Mouse (Mus musculus): ENCODE data around the gene Nbea. TPM values are rescaled to one million over a fixed set of nuclear protein-coding genes. Genes with fewer than 3 reads are reported as not detected.

Nbea gene
- total RNA-seq, 1 experiment: 9.1 TPM

DNA sequence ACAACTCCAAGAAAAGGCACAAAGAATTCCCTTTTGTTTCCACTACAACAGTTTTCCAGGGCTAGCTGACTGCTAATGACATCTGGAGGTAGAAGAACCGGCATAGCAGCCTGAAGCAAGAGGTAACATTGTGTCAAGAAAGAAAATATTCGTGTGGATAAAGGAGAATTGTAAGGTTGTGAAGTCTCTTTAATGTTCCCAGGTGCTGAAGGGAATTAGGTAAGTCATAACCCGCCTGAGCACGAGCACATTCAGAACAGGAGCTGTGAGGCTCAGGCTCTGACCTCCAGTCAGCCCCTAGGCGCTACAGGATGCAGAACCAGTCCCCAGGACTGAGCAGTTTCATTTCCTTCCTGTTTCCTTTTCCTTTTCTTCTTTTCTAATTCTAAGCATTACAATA lies 86.4 kb downstream of the Nbea start:
- in situ Hi-C loops (cut with MboI; ENCODE audit: low sequenced_read_pairs in 2 of 2, unreplicated experiment in 2 of 2): no loop called here
- Histone ChIP-seq H3K9ac (ENCODE audit: insufficient read depth, low read depth, low read length, poor library complexity, severe bottlenecking) (no peak overlapping the region), H3K9me3 (ENCODE audit: control insufficient read depth, insufficient read depth, low read depth, low read length) (no peaks in the 10 kb centered on the region), H3K36me3 (ENCODE audit: control insufficient read depth, insufficient read depth, low read length, poor library complexity, severe bottlenecking) (no peaks in the 10 kb centered on the region), H3K4me3 (ENCODE audit: insufficient read depth in 1 of 2, low read depth in 1 of 2, low read length in 2 of 2, poor library complexity in 1 of 2, severe bottlenecking in 1 of 2) (no peak overlapping the region), H3K4me1 (ENCODE audit: control insufficient read depth in 2 of 2, insufficient read depth in 2 of 2, low read length in 2 of 2, poor library complexity in 1 of 2) (no peaks in the 10 kb centered on the region), H3K27ac (ENCODE audit: insufficient read depth, low read depth, low read length, poor library complexity, severe bottlenecking) (no peak overlapping the region)
- no peak for DNase-seq (ENCODE audit: low read depth, low spot score)
- TF ChIP-seq ZNF384 (IDR thresholded peaks at IDR 0.05; ENCODE audit: low read depth, low read length): no peak
- TF ChIP-seq CHD2 (IDR thresholded peaks at IDR 0.05; ENCODE audit: low read depth, low read length): no peak
- TF ChIP-seq MAFK (IDR thresholded peaks at IDR 0.05; ENCODE audit: insufficient read depth, low read depth, low read length): no peak
- no peak for TF ChIP-seq HCFC1 (IDR thresholded peaks at IDR 0.05; ENCODE audit: borderline replicate concordance, insufficient read depth, low read length)
- TF ChIP-seq ZC3H11A (IDR thresholded peaks at IDR 0.05; ENCODE audit: borderline replicate concordance, low read depth, low read length): no peak

DNA sequence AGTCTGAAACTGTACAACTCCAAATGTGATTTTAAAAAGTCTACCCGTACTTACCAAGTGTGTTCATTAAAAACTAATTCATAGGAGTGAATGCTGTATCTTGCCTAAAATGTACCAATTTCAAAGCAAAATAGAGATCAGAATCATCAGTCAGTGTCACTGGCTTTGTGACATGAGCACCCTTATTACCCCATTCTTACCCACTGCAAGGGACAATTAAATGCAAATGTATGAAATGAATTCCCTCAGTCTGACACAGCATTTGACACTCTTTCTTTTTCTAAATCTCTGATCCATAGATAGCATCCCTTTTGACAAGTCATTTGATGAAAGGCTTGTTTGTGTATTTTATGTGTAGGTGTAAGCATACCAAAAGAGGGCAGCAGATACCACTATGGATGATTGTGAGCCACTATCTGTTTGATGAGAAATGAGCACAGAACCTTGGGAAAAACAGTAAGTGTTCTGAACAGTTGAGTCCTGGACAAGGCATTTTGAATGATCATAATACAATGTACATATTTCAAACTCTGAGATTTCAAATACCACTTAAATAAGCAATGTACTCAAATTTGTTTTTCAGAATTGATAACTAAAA lies 104.4 kb downstream of the Nbea start:
- H3K4me3 ChIP-seq (ENCODE audit: insufficient read depth in 1 of 2, low read depth in 1 of 2, low read length in 2 of 2, poor library complexity in 1 of 2, severe bottlenecking in 1 of 2): no peak overlapping the region
- no peak overlapping the region for H3K27ac ChIP-seq (ENCODE audit: insufficient read depth, low read depth, low read length, poor library complexity, severe bottlenecking)
- H3K36me3 ChIP-seq (ENCODE audit: control insufficient read depth, insufficient read depth, low read length, poor library complexity, severe bottlenecking): no peaks in the 10 kb centered on the region
- no peaks in the 10 kb centered on the region for H3K9me3 ChIP-seq (ENCODE audit: control insufficient read depth, insufficient read depth, low read depth, low read length)
- no peak overlapping the region for H3K9ac ChIP-seq (ENCODE audit: insufficient read depth, low read depth, low read length, poor library complexity, severe bottlenecking)
- in situ Hi-C loops (cut with MboI; ENCODE audit: low sequenced_read_pairs in 2 of 2, unreplicated experiment in 2 of 2): no loop called here
- DNase-seq (ENCODE audit: low read depth, low spot score): no peak
- no peaks in the 10 kb centered on the region for H3K4me1 ChIP-seq (ENCODE audit: control insufficient read depth in 2 of 2, insufficient read depth in 2 of 2, low read length in 2 of 2, poor library complexity in 1 of 2)
- TF ChIP-seq HCFC1 (IDR thresholded peaks at IDR 0.05; ENCODE audit: borderline replicate concordance, insufficient read depth, low read length): no peak
- TF ChIP-seq ZNF384 (IDR thresholded peaks at IDR 0.05; ENCODE audit: low read depth, low read length): no peak
- no peak for TF ChIP-seq CHD2 (IDR thresholded peaks at IDR 0.05; ENCODE audit: low read depth, low read length)
- no peak for TF ChIP-seq MAFK (IDR thresholded peaks at IDR 0.05; ENCODE audit: insufficient read depth, low read depth, low read length)
- TF ChIP-seq ZC3H11A (IDR thresholded peaks at IDR 0.05; ENCODE audit: borderline replicate concordance, low read depth, low read length): no peak

DNA sequence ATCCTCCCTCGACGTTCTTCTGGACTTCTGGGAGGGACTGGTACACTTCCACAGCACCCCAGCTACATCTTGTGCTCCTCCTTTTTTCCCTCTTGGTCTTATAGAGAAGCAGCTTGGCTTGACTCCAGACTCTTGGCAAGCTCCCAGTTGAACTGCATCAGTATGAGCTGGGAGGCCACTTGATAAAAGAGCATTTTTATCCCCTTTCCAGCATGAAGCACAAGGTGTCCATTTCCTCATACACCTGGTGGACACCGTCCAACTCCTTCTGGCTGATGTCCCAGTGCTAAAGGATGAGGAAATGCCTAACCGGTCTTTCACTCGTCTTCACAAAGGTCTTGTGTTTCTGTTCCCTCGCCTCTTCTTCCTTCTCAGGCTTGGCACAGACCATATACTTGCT lies 115.7 kb downstream of the Nbea start:
- in situ Hi-C loops (cut with MboI; ENCODE audit: low sequenced_read_pairs in 2 of 2, unreplicated experiment in 2 of 2): no loop called here
- Histone ChIP-seq H3K27ac (ENCODE audit: insufficient read depth, low read depth, low read length, poor library complexity, severe bottlenecking) (no peak overlapping the region), H3K9ac (ENCODE audit: insufficient read depth, low read depth, low read length, poor library complexity, severe bottlenecking) (no peak overlapping the region), H3K4me1 (ENCODE audit: control insufficient read depth in 2 of 2, insufficient read depth in 2 of 2, low read length in 2 of 2, poor library complexity in 1 of 2) (no peaks in the 10 kb centered on the region), H3K36me3 (ENCODE audit: control insufficient read depth, insufficient read depth, low read length, poor library complexity, severe bottlenecking) (no peaks in the 10 kb centered on the region), H3K9me3 (ENCODE audit: control insufficient read depth, insufficient read depth, low read depth, low read length) (no peaks in the 10 kb centered on the region), H3K4me3 (ENCODE audit: insufficient read depth in 1 of 2, low read depth in 1 of 2, low read length in 2 of 2, poor library complexity in 1 of 2, severe bottlenecking in 1 of 2) (no peak overlapping the region)
- no peak for DNase-seq (ENCODE audit: low read depth, low spot score)
- TF ChIP-seq HCFC1 (IDR thresholded peaks at IDR 0.05; ENCODE audit: borderline replicate concordance, insufficient read depth, low read length) (no peak), ZNF384 (IDR thresholded peaks at IDR 0.05; ENCODE audit: low read depth, low read length) (no peak), MAFK (IDR thresholded peaks at IDR 0.05; ENCODE audit: insufficient read depth, low read depth, low read length) (no peak), ZC3H11A (IDR thresholded peaks at IDR 0.05; ENCODE audit: borderline replicate concordance, low read depth, low read length) (no peak), CHD2 (IDR thresholded peaks at IDR 0.05; ENCODE audit: low read depth, low read length) (no peak)

DNA sequence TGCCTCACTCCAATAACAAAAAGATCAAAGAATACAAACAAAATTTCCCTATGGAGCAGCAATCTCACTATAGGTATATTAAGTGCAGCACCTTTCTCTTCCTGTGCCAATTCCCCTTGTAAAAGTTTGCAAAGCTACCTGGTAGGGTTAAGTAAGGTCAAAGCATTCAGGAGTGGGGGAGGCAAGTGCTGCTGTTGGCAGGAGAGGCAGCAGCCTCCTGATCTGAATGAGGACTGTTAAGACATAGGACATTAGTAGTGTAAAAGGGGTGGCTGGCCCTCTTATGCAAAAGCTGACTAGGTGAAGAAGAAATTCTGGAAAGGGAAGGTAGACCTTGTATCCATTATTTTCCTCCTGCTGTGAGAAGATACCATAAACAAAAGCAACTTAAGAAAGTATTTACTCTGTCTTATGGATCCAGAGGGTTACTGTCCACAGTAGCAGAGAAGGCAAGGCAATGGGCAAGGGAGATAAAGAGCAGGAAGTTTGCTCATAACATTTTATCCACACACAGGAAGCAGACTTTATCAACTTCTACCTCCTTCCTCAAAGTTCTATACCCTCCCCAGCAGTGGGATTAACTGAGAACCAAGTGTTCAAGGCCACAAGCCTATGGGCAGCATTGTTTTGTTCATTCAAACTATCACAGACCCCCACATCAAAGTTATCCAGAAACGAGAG lies 117.0 kb downstream of the Nbea start:
- H3K36me3 ChIP-seq (ENCODE audit: control insufficient read depth, insufficient read depth, low read length, poor library complexity, severe bottlenecking): no peaks in the 10 kb centered on the region
- H3K9me3 ChIP-seq (ENCODE audit: control insufficient read depth, insufficient read depth, low read depth, low read length): no peaks in the 10 kb centered on the region
- no peak overlapping the region for H3K4me3 ChIP-seq (ENCODE audit: insufficient read depth in 1 of 2, low read depth in 1 of 2, low read length in 2 of 2, poor library complexity in 1 of 2, severe bottlenecking in 1 of 2)
- TF ChIP-seq CHD2 (IDR thresholded peaks at IDR 0.05; ENCODE audit: low read depth, low read length) (no peak), ZNF384 (IDR thresholded peaks at IDR 0.05; ENCODE audit: low read depth, low read length) (no peak), HCFC1 (IDR thresholded peaks at IDR 0.05; ENCODE audit: borderline replicate concordance, insufficient read depth, low read length) (no peak), ZC3H11A (IDR thresholded peaks at IDR 0.05; ENCODE audit: borderline replicate concordance, low read depth, low read length) (no peak)
- DNase-seq (ENCODE audit: low read depth, low spot score): no peak
- H3K9ac ChIP-seq (ENCODE audit: insufficient read depth, low read depth, low read length, poor library complexity, severe bottlenecking): no peak overlapping the region
- no peak overlapping the region for H3K27ac ChIP-seq (ENCODE audit: insufficient read depth, low read depth, low read length, poor library complexity, severe bottlenecking)
- in situ Hi-C loops (cut with MboI; ENCODE audit: low sequenced_read_pairs in 2 of 2, unreplicated experiment in 2 of 2): no loop called here
- H3K4me1 ChIP-seq (ENCODE audit: control insufficient read depth in 2 of 2, insufficient read depth in 2 of 2, low read length in 2 of 2, poor library complexity in 1 of 2): no peaks in the 10 kb centered on the region

All from ES-E14 (cell line).